Mouse (Mus musculus) cortical plate, adult 2 months (tissue): ENCODE data around the gene Lce1a1.

Experiments used
- CTCF ChIP-seq: fragments of 200-500 bp; IDR thresholded peaks from 2 replicates; pipeline ENCODE4 v1.5.1; 2011; ENCODE audit warnings: mild to moderate bottlenecking, control low read depth, low read length; ENCODE audit not compliant: insufficient read depth; ENCODE audit errors: extremely low read depth
- POLR2A ChIP-seq: fragments of 200-500 bp; IDR thresholded peaks from 2 replicates; pipeline ENCODE4 v1.6.1; 2011; ENCODE audit warnings: mild to moderate bottlenecking, low read length, control low read depth; ENCODE audit not compliant: insufficient read depth; ENCODE audit errors: extremely low read depth

GRCm38 (mm10) chr3:92598429-92598828 is 49.7 kb downstream of the Lce1a1 start:
- no peak for TF ChIP-seq CTCF
- TF ChIP-seq POLR2A: no peak
